Mouse (Mus musculus) left cerebral cortex, adult 11 months (tissue): ENCODE data around the gene Chst7.
A peak's percentile ranks its signal among the peaks of the same experiment; 100 is the strongest.

Experiments used
- DNase-seq: peaks from one replicate; pipeline ENCODE4 v3.0.0; 2022; ENCODE audit warnings: low spot score

Chst7 gene

GRCm38 (mm10) chrX:20059381-20059971, at the start of gene Chst7:
Gene Chst7, plus strand, starts transcription at chrX:20059560.
- DNase-seq: peak; percentile 3

- no peak for DNase-seq
Measured at GRCm38 (mm10) chrX:20012211-20012610, 47.1 kb upstream of the Chst7 start.

GRCm38 (mm10) chrX:20020942-20021341, 38.4 kb upstream of the Chst7 start:
- DNase-seq: no peak

- DNase-seq: no peak
Measured at GRCm38 (mm10) chrX:20060096-20060768, 872 bp downstream of the Chst7 start.

- DNase-seq: no peak
Measured at GRCm38 (mm10) chrX:20060769-20061315, 1.5 kb downstream of the Chst7 start.

GRCm38 (mm10) chrX:20061764-20062480, 2.6 kb downstream of the Chst7 start:
- DNase-seq: no peak

- no peak for DNase-seq
Measured at GRCm38 (mm10) chrX:20066636-20067035, 7.3 kb downstream of the Chst7 start.

GRCm38 (mm10) chrX:20070196-20070595, 10.8 kb downstream of the Chst7 start:
- DNase-seq: no peak

GRCm38 (mm10) chrX:20117717-20118116, 58.4 kb downstream of the Chst7 start:
- no peak for DNase-seq

GRCm38 (mm10) chrX:20125481-20125880, 66.1 kb downstream of the Chst7 start:
- DNase-seq: no peak

- DNase-seq: no peak
Measured at GRCm38 (mm10) chrX:20128951-20129350, 69.6 kb downstream of the Chst7 start.

GRCm38 (mm10) chrX:20129466-20129865, 70.1 kb downstream of the Chst7 start:
- no peak for DNase-seq
